Mouse (Mus musculus): ENCODE results near the gene Zfp982. TPM values are rescaled to one million over a fixed set of nuclear protein-coding genes. Genes with fewer than 3 reads are reported as not detected.

Gene Zfp982
- total RNA-seq (2023; ENCODE audit: inconsistent age), result 0.48 to 0.81 TPM (median 0.62 TPM) in 4 replicates

GRCm38 (mm10) chr4:147492117-147492516 is at the start of gene Zfp982:
TSS of gene Zfp982 (plus strand) at chr4:147492417.

GRCm38 (mm10) chr4:147539918-147540317 is 47.7 kb downstream of the Zfp982 start, which contains the start of gene Gm16503:
TSS of gene Gm16503 (plus strand) at chr4:147540218.

GRCm38 (mm10) chr4:147553071-147553470 is 60.9 kb downstream of the Zfp982 start, which contains the start of gene Zfp985:
TSS of gene Zfp985 (plus strand) at chr4:147553277.

Other genes with a start within 250 kb of the Zfp982 start
- gene Zfp988, start 186.7 kb upstream of the Zfp982 start, total RNA-seq (2023; ENCODE audit: inconsistent age), result 0.21 to 0.96 TPM (median 0.26 TPM) in 3 of 4 replicates, not detected in the other
- not detected in 4 replicates for gene Zfp978, start 131.1 kb upstream of the Zfp982 start, total RNA-seq (2023; ENCODE audit: inconsistent age)
- 0.24 to 0.39 TPM (median 0.38 TPM) in 3 of 4 replicates, not detected in the other for gene Gm16503, start 47.8 kb downstream of the Zfp982 start, total RNA-seq (2023; ENCODE audit: inconsistent age)
- 0.48 TPM in 2 of 4 replicates, not detected in the others for gene Zfp985, start 60.9 kb downstream of the Zfp982 start, total RNA-seq (2023; ENCODE audit: inconsistent age)
- 0.36 TPM in 1 of 4 replicates, not detected in the others for gene Zfp979, start 150.1 kb downstream of the Zfp982 start, total RNA-seq (2023; ENCODE audit: inconsistent age)
- 0.39 to 1.0 TPM (median 0.66 TPM) in 4 replicates for gene Zfp534, start 210.1 kb downstream of the Zfp982 start, total RNA-seq (2023; ENCODE audit: inconsistent age)

Measured in B cell, adult (primary cell).